Mouse (Mus musculus): Measurements from ENCODE around the gene Rps6ka5. TPM values are rescaled to one million over a fixed set of nuclear protein-coding genes. Genes with fewer than 3 reads are reported as not detected.

Gene Rps6ka5
- polyA plus RNA-seq (2014; fragmentation: Illumina TruSeq; extraction: RNeasy Lipid Tissue Mini Kit (QIAGEN cat#74804); ENCODE audit: insufficient read depth, low read depth, low replicate concordance), result 2.2 TPM

DNA sequence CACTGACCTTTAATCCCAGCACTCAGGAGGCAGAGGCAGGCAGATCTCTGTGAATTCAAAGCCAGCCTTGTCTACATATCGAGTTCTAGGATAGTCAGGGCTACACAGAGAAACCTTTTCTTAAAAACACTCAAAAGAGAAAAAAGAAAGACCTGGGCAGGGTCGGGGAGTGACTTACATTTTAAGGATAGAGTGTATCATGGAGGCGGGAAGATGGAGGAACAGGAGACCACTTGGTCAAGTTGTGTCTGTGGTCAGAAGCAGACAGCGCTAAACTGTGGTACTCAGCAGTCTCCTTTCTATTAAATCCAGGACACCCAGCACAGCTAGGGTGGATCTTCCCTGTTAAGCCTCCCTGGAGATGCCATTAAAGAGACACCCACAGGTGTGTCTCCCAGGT, at the start of gene Rps6ka5:
Gene Rps6ka5 (minus strand): TSS at position 333 of the 400 bp plus-strand sequence.

DNA sequence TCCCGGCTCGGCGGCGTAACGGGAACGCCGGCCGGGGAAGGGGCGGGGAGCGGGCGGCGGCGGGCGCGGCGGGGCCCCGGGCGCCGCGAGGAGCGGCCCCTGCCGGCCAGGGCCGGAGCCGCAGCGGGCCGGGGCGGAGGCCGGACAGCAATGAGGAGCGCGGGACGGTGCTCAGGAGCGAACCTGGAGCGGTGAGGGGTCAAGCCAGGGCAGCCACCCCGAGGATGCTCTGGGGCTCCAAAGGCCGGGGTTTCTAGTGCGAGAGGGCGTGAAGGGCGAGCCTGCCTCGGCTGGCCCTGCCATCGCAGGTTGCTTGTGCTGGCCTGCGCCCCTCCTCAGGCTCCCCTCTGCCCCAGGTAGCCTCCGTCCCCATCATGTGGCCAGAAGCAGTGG, 206.0 kb downstream of the Rps6ka5 start, which contains the start of gene Ttc7b:
Gene Ttc7b (minus strand): TSS at position 33 of the 393 bp plus-strand sequence.

Other genes starting within 250 kb of the Rps6ka5 start
- gene Ttc7b, start 206.2 kb downstream of the Rps6ka5 start, polyA plus RNA-seq (2014; fragmentation: Illumina TruSeq; extraction: RNeasy Lipid Tissue Mini Kit (QIAGEN cat#74804); ENCODE audit: insufficient read depth, low read depth, low replicate concordance), result 14.6 TPM
- gene Dglucy, start 52.1 kb upstream of the Rps6ka5 start, polyA plus RNA-seq (2014; fragmentation: Illumina TruSeq; extraction: RNeasy Lipid Tissue Mini Kit (QIAGEN cat#74804); ENCODE audit: insufficient read depth, low read depth, low replicate concordance), result 6.0 TPM
- gene Gpr68, start 181.2 kb upstream of the Rps6ka5 start, polyA plus RNA-seq (2014; fragmentation: Illumina TruSeq; extraction: RNeasy Lipid Tissue Mini Kit (QIAGEN cat#74804); ENCODE audit: insufficient read depth, low read depth, low replicate concordance), result 1.8 TPM

Data from lung, adult 10 weeks (tissue).